Mouse (Mus musculus) cortical plate, adult 2 months (tissue): Measurements from ENCODE around the gene Cables2.

ENCODE experiments used
- CTCF ChIP-seq: fragments of 200-500 bp; IDR thresholded peaks from 2 replicates; pipeline ENCODE4 v1.5.1; 2011; ENCODE audit warnings: mild to moderate bottlenecking, control low read depth, low read length; ENCODE audit not compliant: insufficient read depth; ENCODE audit errors: extremely low read depth
- POLR2A ChIP-seq: fragments of 200-500 bp; IDR thresholded peaks from 2 replicates; pipeline ENCODE4 v1.6.1; 2011; ENCODE audit warnings: mild to moderate bottlenecking, low read length, control low read depth; ENCODE audit not compliant: insufficient read depth; ENCODE audit errors: extremely low read depth

GRCm38 (mm10) chr2:180292026-180292425, 18.7 kb upstream of the Cables2 start:
- TF ChIP-seq CTCF, result no peak
- TF ChIP-seq POLR2A, result no peak
